Mouse (Mus musculus) embryonic fibroblast, embryonic 13.5 days (primary cell): ENCODE data around the gene Gpm6b.

Experiments used
- CTCF ChIP-seq: IDR thresholded peaks from 2 replicates; pipeline ENCODE4 v1.5.1; 2011; ENCODE audit warnings: mild to moderate bottlenecking, control low read depth, low read length, moderate library complexity, borderline replicate concordance; ENCODE audit not compliant: insufficient read depth
- POLR2A ChIP-seq: IDR thresholded peaks from 2 replicates; pipeline ENCODE4 v1.6.1; 2011; ENCODE audit warnings: low read depth, mild to moderate bottlenecking, control low read depth, low read length, moderate library complexity

DNA sequence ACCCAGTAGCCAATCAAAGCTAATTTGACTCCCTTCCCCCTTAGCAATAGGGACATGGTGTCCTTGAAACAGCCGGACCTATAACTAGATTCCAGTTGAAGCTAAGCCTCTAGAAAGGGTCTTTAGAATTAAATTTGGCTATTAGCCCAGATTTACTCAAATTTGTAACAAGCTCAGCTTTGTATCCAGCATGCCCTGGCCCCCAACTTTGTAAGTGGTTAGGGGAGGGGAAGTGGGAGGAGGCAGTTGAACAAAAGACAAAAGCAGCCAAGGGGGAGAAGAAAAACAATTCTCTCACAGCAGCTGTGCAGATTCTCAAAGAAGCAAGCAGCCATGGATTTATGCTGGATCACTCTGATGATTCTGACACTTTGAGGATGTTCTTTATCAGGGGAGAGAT lies 32.8 kb downstream of the Gpm6b start:
- TF ChIP-seq CTCF (no peak), POLR2A (no peak)
